Mouse (Mus musculus): ENCODE measurements around the gene C1qtnf4. TPM values are rescaled to one million over a fixed set of nuclear protein-coding genes. Genes with fewer than 3 reads are reported as not detected.

Gene C1qtnf4
- total RNA-seq, 1 experiment from 2014 or later: 1.9 TPM

DNA sequence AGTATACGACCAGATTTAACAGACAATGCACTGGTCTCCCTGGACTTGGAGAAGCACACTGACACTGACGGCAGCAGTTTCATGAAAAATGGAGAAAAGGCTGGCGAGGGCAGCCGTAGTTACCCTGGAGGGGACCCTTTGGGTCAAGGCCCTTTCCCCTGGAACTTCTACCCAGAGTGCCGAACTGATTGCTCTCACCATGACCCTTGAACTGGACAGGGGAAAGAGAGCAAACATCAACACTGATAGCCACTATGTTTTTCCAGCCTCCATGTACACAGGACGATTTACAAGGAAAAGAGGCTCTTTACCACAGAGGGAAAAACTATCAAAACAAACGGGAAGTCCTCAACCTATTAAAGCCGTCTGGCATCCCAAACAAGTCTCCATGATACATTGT lies 46.2 kb downstream of the C1qtnf4 start:
- no peak for DNase-seq

DNA sequence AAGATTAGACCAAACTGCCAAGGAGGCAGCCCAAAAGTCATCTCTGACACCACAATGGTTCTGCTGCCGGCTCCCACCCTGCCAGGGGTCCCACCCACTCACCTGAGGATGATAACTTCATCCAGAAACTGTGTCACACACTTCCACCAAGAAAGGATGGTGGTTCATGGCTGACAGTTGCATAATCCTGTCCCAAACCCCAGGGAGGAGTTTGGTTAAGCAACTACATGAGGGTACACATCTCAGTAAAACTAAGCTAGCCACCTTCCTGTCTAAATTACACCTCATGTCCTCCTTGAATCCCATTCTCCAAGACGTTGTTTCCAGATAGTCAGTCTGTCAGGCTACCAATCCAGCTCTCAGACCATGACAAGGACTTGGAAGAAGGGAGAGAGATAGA lies 46.6 kb downstream of the C1qtnf4 start:
- DNase-seq: no peak

- no peak for DNase-seq
These were observed 52.7 kb downstream of the C1qtnf4 start for GRCm38 (mm10) chr2:90938362-90938761.

GRCm38 (mm10) chr2:90939750-90940149 lies 54.1 kb downstream of the C1qtnf4 start:
- DNase-seq: no peak

Other genes with a start within 250 kb of the C1qtnf4 start
- gene Nup160, start 208.6 kb upstream of the C1qtnf4 start, total RNA-seq (2021): 19.7 and 23.4 TPM in 2 replicates
- 65.2 and 72.0 TPM in 2 replicates for gene Fnbp4, start 140.5 kb upstream of the C1qtnf4 start, total RNA-seq (2021)
- gene Agbl2, start 103.1 kb upstream of the C1qtnf4 start, total RNA-seq (2021): 0.67 and 1.5 TPM in 2 replicates
- gene Mtch2, start 38.7 kb upstream of the C1qtnf4 start, total RNA-seq (2021): 248 and 259 TPM in 2 replicates
- 30.9 and 36.0 TPM in 2 replicates for gene Kbtbd4, start 18.9 kb downstream of the C1qtnf4 start, total RNA-seq (2021)
- 313 and 358 TPM in 2 replicates for gene Ndufs3, start 19.0 kb downstream of the C1qtnf4 start, total RNA-seq (2021)
- gene Celf1, start 54.5 kb downstream of the C1qtnf4 start, total RNA-seq (2021): 92.6 and 96.8 TPM in 2 replicates
- gene Rapsn, start 149.8 kb downstream of the C1qtnf4 start, total RNA-seq (2021): 2.1 and 2.9 TPM in 2 replicates
- gene Psmc3, start 168.1 kb downstream of the C1qtnf4 start, total RNA-seq (2021): 203 and 258 TPM in 2 replicates
- gene Slc39a13, start 184.6 kb downstream of the C1qtnf4 start, total RNA-seq (2021): 31.2 and 32.7 TPM in 2 replicates
- 3.0 and 3.3 TPM in 2 replicates for gene Spi1, start 196.5 kb downstream of the C1qtnf4 start, total RNA-seq (2021)
- gene Mybpc3, start 232.3 kb downstream of the C1qtnf4 start, total RNA-seq (2021): not detected in 2 replicates